Mouse (Mus musculus): ENCODE results near the gene Zfp445.

The Zfp445 gene

DNA sequence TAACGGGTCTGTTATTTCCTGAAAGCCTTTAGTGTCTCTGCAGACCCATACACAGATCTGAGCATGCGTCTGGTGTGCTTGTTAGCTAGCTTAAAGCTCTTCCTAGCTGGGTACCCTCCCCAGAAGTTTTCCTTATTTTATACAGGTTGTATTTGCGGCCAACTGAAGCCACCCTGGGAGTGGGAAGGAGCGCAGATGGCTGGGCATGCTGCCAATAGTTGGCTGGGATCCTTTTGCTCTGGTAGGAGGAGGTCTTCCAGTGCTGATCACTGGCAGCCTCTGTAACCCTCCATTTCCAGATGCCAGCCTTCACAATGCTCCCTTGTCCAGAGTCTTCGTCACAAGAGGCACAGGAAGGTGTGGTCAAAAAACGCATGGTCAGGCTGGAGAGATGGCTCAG is 29.0 kb downstream of the Zfp445 start:
- no peak for DNase-seq (ENCODE audit: low read depth in 1 of 2, low spot score in 2 of 2)

DNA sequence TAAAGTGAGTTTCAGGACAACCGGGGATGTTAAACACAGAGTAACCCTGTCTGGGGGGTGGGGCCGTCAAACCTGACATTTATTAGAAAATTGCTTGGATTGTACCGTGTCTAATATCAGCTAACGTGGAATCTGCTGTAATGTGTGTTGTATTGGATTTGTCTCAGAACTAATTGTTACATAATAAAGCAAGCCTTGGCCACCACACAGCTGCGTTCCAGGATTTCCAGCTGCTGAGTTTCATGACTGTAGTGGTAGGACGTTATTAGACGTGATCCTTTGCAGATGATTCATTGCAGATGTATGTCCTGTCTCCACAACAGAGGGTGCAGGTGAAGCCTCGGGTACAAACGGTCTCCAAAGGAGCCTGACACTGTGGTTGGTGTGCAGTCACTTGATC is 29.7 kb downstream of the Zfp445 start:
- DNase-seq (ENCODE audit: low read depth in 1 of 2, low spot score in 2 of 2) = no peak

DNA sequence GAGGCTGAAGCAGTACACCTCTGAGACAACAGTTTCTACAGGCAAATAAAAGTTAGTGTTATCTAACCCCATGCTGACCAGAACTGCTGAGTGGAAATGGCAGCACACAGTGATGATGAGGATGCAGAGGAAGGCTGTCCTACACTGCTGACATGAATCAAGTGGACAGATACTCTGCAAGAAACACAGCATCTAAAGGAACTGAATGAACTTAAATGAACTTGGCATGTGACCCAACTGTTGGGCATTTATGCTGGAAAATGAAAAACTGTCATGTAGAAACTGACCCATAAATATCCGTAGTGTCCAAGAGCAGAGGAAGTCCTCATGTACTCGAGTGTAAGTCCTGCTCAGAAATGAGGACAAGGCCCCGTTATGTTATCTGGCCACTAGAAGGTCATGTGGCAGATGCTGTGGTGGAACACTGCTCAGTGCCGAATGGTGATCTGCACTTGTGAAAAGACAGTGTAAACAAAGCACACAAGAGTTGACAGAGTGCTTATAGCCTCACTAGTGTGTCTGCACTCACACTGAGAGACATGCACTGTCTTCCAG is 35.9 kb downstream of the Zfp445 start:
- DNase-seq (ENCODE audit: low read depth in 1 of 2, low spot score in 2 of 2) = no peak

DNA sequence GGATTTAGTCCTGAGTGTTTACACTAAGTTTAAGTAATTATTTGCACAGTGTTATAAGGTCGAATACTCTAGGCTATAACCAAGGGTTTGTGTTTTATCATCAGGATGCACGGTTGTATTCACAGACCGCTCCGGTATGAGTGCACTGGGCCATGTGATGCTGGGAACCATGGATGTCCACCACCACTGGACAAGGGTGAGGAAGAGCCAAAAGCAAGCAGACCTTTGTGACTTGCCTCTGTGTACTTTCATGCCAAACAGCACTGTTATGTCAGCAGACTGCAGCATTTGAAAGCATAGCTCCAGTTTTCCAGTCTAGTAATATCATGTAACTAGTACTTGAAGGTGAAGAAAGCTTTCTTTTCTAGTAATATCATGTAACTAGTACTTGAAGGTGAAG is 39.1 kb downstream of the Zfp445 start:
- no peak for DNase-seq (ENCODE audit: low read depth in 1 of 2, low spot score in 2 of 2)

DNA sequence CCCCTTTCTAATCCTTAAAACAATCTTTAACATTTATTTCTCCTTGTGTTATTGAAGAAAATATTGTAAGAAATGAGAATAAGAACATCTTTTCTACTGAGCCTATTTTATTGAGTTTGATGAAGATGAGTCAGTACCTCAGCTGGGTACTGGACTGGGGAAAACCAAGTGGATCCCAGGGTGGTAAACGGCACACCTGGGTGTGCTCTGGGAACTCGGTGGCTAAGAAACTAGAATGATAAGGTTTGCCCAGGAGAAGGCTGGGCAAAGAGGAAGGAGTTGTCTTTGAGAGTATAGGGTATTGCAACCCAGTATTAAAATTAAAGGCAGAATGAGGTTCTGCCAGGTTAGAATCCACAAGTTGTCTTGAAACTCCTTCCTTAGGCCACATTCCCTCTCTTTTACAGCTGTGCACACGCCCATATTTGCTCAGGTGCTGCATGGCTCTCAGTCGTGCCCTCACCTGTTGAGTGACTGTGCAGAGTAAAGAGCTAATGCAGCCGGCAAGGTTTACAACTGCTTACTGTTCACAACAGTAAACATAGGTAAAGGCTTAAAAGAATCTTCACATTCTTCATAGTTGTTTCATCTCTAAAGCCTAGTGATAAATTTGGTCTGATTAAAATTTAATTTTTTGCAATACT is 42.3 kb downstream of the Zfp445 start:
- no peak for DNase-seq (ENCODE audit: low read depth in 1 of 2, low spot score in 2 of 2)

DNA sequence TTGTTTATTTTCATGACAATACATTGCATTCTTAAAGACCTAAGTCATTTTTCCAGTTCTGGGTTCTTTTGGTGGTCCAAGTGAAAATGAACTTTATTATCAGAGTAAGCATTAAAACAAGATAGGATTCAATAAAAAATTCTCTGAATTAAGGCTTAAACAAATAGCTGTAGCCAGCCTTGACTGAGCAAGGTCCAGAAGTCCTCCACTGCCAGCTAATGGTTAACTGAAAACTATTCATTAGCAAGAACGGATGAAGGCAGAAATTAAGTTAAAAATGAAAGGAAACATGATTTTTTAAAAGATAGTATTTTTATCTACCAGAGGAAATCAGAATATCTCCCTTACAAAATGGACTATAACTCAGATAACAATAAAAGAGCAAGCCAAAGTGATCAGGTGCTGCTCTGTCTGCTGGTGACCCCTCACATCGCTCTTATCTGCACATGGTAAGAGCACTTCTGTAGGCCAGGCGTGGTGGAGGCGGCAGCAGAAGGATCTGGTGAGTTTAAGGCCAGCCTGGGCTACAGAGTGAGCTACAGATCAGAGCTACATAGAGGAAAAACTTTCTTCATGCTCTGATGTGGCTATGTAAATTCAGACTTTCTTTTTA is 50.5 kb downstream of the Zfp445 start:
- DNase-seq (ENCODE audit: low read depth in 1 of 2, low spot score in 2 of 2) = no peak

DNA sequence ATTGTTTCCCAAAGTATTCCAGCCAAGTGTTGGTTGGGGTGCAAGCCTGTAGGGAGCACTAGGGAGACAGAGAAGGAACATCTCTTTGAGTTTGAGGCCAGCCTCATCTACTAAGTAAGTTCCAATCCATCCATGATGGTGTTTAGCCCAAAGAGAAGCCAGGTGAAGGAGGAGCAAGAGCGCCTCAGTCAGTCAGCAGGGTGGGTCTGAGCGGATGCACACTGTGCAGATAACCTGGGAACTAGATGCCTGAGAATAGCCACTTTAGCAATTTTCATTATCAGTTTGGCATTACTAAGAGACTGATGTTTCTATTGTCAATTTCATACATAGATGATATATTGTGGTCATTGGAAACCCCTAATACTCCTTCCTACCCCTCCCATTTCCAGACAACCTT is 51.0 kb downstream of the Zfp445 start:
- DNase-seq (ENCODE audit: low read depth in 1 of 2, low spot score in 2 of 2) = no peak

DNA sequence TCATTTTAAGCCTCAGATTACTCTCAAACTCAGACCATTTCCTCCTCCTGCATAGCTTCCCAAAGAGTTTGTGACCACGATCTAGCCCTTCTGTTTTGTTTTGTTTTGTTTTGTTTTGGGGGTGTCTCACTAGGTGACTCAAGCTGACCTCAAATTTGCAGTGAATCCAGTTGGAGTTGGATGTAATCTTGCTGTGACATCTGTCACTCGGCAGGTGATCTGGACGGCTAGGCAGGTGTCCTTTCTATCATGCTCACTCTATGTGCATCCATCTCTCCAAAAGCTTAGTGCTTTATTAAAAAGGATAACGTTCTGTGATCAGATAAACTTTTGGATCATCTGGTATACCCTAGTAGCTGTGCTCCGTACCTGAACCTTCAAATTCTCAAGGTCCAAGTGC is 53.4 kb downstream of the Zfp445 start:
- DNase-seq (ENCODE audit: low read depth in 1 of 2, low spot score in 2 of 2) = no peak

DNA sequence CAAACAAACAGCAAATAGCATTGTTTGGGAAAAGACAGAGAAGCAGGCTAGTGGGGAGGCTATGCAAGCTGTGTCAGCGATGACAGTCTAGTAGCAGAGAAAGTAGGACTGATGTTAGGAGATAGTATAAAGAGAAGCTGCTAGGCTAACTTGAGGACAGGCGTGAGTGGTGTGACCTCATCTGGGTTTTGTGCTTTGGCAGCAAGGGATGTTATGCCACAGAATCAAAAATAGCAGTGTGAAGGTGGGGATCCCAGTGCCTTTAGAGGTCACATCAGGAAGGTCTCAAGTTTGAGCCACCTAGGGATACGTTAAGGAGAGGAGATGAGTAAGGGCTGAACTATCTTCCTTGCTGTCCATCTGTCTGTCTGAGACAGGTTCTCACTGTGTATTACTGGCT is 55.6 kb downstream of the Zfp445 start:
- DNase-seq (ENCODE audit: low read depth in 1 of 2, low spot score in 2 of 2) = no peak

DNA sequence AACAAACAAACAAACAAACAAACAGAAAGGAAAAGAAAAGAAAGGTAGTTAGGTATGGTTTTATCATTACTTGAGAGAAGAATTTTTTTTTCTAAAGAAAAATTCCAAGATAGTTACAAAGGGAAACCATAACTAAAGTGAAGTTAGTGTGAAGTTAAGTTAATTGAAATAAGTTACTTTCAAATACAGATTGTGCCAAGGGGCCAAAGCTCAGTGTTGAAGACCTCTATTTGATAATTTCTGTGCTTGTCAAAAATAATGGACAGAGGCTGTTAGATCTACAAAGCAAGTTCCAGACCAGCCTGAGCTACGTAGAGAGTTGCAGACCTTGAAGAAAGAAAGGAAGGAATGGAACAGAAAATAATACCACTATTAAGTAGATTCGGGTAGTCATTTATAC is 58.6 kb downstream of the Zfp445 start:
- DNase-seq (ENCODE audit: low read depth in 1 of 2, low spot score in 2 of 2) = no peak

DNA sequence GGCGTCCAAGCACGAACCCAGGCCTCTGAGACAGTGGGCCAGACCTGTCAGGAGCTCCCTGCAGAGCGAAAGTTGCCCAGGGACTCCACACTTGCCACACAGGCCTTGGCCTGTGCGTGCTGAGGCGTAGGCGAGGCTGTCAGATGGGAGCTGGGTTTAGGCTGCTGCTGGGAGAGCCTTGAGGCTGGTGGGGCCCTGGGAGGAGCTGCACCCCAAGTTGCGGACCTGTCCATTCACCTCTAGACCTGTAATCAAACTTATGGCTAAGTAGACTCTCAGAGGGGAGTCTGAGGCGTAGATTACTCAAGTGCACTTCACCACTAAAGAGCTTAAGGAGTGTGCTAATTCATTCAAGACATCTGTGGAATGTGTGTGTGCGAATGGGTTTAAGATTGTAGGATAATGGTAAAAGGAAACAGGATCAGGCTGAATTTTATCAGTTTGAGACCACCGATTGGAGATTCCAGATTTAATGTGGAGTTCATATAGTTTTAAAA is 59.9 kb downstream of the Zfp445 start:
- no peak for DNase-seq (ENCODE audit: low read depth in 1 of 2, low spot score in 2 of 2)

DNA sequence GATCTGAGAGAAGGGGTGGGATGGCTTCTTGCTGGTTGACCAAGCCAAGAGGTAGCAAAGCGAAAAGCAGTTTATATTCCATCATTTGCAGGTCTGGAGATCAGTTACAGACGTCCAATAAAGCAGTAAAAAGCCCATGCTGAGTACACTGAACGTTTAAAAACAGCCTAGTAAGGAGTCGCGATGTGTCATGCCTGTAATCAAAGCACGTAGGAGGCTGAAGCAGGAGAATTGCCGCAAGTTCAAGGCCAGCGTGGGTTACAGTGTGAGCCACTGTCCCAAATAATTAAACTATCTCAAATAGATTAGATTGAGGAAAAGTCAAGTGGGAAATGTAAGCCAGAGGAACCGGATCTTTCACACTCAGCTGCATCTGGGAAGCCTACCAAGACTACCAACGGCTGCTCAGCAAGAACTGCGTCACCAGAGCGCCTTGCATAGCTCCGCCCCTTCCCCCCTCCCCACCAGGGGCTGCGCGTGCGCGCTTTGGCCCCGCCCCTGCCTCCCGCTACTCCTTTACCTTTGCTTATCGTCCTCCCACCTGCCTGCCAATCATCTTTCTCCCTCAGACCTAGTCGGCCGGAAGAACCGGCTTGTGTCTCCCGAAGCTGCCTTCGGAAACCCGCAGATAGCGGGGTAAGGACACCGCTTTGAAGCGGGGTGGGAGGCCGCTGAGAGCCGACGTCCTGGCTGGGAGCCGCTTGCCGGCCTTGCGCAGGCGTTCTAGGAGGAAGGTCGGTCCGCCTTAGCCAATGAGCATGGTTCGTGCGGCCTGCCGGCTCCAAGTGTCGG is 60.6 kb downstream of the Zfp445 start, which contains the start of gene Tcaim:
TSS of gene Tcaim (plus strand) at position 487 of the 792 bp plus-strand sequence.
- DNase-seq (ENCODE audit: low read depth in 1 of 2, low spot score in 2 of 2) = peak; percentile 56 to 76
